Mouse (Mus musculus) neural tube, embryonic 10.5 days (tissue): ENCODE measurements at regions not wholly inside any gene's neighbourhood (a gene's known extent, or its start where the extent isn't known, plus 50 kb on each side); places are given as distances from the start of the nearest gene placed in this dataset.
A peak's percentile ranks its signal among the peaks of the same experiment; 100 is the strongest.

Experiments
- DNase-seq: peaks from one replicate; pipeline ENCODE4 v3.0.0-alpha.2; 2017; ENCODE audit warnings: low spot score; ENCODE audit errors: extremely low spot score

DNA sequence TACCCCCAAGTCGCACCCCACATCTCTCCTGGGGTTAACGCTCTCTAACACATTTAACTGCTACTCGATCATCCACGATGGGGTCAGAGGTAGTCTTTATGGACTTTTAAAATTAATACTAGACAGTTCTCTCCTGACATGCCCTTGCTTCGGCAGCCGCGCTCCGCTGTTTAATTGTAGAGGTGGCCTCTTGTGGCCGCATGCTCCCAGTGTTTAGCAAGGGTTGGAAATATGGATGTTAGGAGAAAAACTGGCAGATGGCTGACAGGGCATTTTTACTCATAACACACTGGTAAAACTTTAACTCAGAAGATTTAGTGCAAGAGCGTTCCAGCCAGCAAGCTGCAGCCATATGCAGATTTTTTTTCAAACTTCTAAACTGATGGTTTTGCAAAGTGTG lies 242.7 kb downstream of the Tshz3 start:
- DNase-seq: no peak

DNA sequence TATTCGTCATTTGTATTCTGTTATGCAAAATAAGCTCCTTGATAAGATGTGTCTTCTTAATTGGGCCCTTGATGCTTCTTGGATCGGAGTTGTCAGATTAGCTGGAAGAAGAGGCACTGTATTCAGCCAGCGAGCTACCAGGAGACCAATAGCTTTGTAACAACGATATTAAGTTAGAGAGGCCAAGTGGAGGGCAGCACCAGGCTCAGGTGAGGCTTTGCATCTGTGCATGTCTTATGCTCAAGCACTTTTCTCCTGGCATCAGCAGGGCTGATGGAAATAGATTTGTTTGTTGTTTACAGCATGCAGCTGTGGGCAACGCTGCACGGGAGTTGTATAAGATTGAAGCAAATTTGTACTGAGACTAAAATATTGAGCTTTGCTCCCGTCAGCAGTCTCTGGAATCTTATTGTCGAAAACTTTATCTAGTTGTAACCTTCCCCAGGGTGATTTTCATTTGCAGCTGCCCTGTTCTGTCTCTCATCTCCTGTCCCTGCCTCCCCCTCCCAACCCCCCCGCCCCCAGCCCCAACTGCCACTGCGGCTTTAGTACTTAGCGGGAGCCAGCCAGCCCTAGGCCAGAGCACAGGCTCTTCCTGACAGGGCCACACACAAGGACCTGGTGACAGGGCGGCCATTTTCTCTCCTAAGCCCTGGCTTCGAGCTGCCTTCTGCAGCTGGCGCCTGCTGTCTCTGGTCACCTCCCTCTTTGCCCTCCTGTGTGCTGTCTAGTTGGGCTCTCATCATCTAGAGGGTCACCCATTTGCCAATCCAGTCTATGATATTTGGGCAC lies 247.3 kb downstream of the Tshz3 start:
- DNase-seq: no peak

DNA sequence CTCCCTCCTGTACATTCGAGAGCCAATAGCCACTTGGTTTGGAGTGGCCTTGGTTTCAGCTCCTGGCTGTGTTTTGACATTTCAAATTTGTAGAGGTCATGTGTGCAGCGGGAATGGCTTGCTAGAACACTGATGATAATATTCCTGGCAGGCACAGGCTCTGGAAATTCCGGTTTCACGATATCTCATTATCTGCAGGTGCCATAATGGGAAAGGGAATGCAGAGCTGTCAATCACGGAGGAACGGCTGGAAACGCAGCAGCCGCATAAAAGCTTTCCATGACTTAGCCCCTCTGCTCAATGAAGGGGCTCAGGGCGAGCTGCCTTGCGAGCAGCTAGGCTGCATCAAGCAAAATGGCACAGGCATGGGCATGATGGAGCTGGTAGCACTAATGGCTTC lies 251.6 kb downstream of the Tshz3 start:
- DNase-seq: no peak

DNA sequence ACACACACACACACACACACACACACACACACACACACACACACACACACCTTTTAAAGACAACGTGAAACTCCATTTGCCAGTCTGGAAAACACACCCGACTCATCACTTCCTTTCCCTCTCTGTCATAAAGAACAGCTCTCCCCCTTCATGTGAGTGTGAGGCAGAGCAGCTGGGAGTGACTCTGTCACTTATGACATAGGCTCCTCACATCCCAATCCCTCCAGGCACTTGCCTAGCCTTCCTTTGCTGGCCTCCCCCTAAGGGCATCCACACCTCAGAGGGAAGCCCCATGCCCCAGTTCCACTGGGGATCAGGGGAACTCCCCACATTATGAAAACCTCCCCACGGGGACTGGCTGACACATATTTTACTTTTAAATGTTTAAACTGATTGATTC lies 257.5 kb downstream of the Tshz3 start:
- DNase-seq: no peak

DNA sequence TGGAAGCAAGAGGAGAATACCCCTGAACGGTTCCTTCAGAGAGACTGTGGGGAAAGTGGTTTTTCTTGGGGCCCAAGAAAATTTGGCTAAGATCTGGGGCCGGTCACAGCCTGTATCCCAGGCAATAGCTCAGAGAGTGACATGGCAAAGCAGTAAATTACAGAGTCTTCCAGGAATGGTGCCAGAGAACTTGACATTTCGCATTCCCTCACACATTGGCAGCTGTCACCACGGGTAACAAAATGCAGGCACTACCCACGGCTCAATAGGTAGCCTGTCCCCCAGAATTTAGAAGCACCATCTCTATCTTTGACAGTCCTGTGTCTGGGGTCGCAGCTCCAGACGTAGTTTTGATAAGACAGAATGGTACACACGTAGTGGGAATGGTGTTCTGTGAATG lies 260.3 kb downstream of the Tshz3 start:
- no peak for DNase-seq

DNA sequence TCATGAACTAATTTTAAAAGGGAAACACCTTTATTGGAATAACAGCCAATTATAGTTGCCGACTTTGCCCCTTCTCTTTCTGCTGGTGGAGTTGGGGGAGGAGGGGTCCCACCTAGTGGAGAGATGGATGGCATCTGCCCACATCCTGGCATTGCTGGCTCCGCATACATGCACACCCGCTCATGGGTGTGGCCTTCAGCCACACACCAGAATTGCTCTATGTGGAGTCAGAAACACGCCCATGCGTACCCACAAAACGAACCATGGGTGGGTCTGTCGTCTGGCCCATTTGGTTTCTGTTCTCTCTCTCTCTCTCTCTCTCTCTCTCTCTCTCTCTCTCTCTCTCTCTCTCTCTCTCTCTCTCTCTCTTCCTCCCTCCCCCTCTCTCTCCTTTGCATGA lies 273.9 kb downstream of the Tshz3 start:
- no peak for DNase-seq

DNA sequence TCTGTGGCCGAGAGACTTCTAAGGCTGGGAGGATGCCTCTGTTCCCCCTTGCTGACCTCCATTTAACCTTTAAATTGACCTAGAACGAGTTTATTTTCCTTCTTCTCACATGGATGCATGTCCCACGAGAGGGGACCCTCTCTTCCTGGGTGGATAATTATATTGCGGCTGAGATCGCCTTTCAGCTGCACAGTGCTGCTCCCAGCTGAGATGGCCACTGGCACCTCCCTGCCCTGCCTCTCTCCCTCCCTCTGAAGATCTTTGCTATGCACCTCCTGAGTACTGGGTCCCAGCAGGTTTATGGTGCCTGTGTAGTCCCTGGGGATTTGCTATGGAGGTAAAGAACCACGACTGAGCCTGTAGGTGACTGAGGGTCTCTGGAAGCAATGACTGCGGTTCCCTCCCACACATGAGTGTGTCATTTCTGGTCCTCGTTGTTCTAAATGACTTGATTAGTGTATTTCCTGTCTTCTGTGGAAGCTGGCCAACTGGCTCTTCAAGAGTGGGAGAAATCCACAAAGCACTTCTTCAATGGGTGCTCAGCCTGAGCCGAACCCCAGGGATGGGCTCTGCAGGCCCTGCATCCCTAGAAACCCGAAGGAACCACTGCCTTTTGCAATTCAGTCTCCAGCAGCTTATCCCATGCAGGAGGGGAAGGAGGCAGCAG lies 275.9 kb downstream of the Tshz3 start:
- peak; percentile 28 for DNase-seq

DNA sequence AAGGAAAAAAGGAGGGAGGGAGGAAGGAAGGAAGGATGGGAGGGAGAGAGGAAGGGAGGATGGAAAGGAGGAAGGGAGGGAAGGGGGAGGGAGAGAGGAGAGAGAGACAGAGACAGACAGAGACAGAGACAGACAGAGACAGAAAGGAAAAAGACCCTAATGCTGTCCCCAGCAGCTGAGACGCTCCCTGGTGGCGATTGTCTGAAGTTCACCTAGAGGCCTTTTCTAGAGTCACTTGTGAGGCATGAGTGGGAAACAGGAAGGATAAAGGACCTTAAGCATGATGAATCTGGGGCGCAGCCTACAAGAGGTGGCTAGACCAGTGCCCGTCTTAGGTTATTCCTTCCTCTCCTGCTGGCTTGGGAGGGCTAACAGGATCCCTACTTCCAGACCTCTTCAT lies 276.7 kb downstream of the Tshz3 start:
- DNase-seq: peak; percentile 56

DNA sequence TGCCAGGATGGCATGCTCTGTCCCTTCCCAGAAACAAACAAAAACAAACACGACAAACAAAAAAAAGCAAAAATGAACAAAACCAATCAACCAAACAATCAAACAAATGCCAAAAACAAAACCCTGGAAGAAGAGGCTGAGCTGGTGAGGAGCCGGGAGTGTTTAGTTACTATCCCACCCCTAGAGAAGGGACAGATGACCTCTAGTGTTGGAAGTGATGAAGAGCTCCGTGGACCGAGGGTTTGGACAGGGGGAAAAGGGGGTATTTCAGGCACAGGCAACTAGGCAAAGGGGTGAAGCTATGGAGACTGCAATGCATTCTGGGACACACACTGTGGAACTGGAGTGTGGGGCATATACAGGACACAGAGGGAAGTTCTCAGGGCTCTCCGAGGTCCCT lies 277.6 kb downstream of the Tshz3 start:
- peak; percentile 20 for DNase-seq

DNA sequence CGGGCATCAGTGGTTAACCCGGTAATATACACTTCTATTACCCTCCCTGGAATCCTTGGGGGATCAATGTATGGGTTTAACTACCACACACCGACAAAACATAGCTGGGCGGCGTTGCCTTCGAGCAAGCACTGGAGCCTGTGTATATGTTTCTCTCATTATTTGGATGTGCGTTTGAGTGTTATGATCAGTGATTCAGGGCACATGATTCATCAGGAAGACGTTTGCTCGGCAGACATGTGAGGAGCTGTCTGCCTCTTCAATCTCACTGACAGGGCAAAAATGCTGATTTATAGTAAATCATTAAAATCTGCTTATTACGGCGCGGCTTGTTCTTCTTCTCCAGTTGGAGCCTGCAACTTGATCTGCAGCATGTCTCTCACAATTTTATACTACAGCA lies 279.9 kb downstream of the Tshz3 start:
- DNase-seq: no peak

DNA sequence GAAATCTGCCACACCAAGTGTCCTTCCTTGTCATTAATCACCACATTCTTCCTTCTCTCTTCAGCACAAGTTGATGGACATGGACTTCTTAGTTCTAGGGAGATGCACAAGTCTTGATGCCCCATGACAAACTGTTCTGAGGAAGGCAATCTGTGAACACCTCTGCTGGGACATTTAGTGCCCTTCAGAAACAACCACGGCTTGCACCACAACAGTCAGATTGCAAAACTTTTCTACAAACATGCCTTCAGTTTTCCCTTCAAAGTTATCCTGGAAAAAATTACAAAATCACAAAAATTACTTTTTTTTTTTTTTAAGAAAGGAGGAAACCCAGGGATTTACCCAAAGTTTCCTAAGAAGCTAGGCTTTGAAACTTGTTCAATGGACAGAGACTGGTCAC lies 291.5 kb downstream of the Tshz3 start:
- no peak for DNase-seq

DNA sequence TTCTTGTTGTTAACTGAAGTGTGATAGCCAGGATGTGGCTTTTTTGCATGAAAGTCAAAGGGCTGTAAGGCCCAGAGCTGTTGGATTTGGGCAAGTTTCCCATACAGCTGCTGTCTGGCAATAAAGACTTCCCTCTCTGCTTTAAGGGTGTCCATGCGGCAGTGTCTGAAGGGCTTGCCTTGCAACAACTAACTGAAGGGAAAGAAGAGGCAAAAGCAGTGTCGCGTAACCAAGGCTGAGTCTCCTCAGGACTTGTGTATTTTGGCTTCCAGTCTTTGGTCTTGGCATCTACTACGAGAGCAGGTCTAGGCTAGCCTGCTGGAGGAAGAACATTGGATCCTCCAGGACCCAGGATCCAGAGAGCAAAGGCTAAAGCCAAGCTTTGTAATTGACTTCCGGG lies 306.7 kb downstream of the Tshz3 start:
- no peak for DNase-seq

DNA sequence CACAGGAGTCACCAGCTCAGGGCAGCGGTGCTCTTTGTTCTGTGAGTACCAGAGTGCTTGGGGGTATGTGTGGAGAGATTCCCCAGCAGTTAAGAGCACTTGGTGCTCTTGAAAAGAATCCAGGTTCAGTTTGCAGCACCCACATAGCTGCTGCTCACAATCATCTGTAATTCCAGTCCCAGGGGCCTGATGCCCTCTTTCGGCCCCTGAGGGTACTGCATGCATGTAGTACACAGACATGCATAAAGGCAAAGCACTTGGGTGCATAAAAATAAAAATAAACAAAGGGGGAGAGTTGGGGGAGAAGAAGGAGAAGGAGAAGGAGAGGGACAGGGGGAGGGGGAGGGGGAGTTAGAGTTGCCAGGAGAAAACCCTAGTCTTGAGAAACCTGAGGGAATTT lies 307.8 kb downstream of the Tshz3 start:
- no peak for DNase-seq

DNA sequence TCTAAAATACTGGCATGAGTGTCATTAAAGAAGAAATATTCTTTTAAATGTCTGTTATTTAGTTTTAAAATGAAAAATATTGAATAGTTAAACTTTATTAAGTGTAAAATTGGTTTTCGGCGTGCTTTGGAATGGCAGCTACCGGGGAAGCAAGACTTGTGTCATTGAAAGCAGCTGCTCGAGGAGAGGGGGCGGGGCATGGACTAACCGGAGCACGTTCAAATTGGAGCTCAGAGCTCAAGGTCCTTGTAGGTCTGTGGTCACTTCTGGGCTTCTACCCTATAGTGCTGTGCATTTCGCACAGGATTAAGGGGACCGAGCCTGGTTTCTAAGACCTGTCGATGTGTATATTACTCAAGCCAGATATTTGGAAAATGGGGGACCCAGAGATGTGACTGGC lies 309.0 kb downstream of the Tshz3 start:
- no peak for DNase-seq

DNA sequence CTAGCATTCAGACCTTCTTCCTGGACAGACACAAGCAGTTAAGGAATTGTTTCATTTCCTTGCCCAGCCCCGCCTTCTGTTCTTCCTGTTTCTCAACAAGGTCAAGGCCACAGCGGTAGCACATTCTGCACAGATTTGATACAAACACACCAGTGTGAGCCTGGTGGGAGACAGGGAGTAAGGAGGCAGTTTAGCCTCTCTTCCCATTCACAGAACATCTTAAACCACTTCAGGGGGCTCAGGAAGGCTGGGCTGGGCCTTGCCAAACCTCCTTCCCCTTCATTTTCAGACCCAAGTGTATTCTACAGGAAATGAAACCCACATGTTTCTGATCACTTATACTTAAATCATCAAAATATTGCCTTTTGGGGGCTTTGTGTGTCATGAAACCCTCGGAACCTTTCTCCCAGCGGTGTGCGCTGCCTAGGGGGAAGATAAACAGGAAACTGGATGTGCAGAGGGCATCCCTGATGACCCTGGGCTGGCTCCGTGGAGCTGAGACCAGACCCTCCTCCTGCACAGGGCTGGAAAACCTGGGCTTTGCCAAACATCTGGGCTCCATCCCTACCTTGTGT lies 313.3 kb downstream of the Tshz3 start:
- DNase-seq: peak; percentile 46

DNA sequence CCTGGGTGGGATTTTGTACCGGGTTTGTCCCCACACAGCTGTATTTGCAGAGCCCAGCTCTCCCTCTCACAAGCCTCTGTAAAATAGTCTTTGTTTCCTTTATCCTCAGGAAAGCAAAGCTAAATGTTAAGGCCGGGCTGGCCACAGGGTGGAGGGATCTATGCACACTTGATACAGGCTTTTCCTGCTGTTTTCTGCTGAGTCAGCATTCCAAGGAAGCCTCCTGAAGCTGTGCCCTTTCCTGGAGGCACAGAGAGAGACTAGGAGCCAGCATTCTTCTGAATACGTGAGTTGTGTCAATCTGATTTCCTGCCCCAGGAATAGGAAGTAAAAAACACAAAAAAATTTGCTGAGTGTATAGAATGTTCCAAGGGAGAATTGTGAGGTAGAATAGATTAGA lies 322.2 kb downstream of the Tshz3 start:
- no peak for DNase-seq

DNA sequence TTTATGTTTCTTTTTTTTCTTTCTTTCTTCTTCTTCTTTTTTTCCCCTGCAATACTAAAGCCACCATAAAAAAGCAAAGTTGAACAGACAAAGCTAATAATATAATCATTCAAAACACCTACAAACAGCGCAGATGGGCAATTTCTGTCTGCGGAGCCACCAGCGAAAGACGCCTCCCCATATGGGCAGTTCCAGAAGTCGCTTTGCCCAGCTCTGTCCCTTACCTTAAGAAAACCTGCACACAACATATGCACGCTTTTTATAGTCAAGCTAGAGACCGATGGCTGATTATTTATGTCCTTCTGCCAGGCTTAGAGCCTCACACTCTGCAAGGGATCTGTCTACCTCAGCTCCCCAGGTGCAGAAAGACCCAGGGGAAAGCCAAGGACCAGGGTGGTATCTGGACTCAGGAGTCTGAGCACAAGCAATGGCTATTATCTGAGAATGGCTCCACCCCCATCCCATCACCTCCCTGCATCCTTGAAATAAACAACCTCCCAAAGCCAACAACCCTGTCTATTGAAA lies 326.6 kb downstream of the Tshz3 start:
- DNase-seq: no peak

DNA sequence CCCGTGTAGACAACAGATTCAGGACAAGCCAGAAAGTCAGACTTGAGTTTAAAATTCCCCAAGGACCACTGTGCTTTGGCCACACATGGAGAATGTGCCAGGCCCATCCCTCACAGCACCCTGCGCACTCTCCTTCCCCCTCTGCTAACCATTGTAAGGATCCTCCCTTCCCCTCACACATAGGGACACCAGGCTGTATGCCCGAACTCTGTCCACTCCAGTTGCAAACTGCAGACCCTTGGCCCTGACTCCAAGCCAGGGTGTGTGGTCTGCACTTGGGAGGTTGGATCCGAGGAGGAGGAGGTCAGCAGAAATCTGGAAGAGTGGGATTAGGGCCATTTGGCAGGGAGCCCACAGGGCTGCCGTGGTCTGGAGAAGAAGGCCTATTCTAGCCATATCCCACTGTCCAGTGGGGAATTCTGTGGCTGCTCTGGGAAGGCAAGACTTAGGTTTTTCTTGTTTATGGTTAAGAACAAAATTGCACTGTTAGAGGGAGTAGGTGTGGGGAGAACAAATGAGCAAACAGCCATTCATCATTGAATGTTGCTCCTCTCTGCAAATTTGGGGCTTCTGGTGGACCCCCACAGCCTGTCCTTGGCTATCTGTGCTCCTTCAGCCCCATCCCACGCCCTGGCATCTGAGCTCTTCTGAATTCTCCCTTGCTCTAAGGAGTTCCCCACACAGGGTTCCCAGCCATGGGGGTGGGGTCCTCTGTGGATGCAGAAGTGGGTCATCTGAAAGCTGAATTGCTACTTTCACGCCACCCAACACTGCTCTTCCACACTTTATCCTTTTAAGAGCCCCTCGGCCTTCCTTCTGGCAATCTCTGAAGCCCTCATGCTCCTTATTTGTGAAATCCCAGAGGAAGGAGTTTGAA lies 366.9 kb downstream of the Tshz3 start:
- no peak for DNase-seq

DNA sequence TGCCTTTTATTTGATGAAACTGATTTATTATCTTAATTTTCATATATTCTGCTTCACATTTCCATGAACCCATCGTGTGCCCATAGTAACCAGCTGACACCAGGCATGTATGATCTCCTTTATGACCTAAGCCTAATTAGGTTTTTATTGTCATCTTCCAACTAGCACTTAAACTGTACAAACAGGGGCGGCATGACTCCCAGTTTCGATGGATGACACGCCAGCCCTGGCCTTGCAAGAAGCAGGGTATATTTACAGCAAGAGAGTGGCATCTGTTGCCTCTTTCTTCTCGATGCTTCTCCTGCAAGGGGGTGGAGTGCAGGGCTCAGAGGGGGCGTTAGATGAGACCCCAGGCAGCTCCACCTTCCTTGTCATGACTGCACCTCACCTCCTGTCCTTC lies 379.8 kb downstream of the Tshz3 start:
- DNase-seq: no peak

DNA sequence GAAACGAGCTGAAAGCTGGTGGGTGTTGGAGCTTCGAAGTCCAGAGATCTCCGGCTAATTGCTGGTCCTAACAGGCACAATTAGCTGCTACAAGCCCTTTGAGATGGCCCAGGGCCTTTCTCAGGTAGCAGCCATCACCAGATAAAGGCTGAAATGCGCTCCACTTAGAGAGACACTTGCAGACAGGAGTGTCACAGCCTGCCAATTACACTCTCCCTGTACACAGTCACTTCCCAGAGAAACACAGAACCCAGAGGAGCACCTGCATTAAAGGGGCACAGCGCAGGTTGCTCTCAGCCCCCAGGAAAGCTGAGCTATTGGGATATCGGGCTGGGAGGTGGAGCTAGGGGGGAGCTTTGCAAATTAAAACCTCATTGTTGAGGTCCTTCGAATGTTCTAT lies 380.2 kb downstream of the Tshz3 start:
- no peak for DNase-seq

DNA sequence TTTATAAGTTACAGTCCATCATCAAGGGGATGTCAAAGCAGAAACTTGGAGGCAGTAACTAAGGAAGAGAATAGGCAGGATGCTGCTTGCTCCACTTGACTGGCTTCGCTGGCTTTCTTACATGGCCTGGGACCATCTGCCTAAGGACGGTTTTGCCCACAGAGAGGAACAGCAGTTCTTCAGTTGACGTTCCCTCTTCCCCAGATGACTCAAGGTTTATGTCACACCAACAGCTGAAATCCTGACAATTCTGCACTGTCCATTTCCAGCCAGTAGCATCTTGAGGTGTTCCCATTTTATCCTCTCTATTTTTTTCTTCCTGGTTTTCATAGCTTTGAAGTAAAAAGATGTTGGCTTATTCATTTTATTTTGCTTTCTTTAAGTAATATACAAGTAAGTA lies 391.8 kb downstream of the Tshz3 start:
- no peak for DNase-seq

DNA sequence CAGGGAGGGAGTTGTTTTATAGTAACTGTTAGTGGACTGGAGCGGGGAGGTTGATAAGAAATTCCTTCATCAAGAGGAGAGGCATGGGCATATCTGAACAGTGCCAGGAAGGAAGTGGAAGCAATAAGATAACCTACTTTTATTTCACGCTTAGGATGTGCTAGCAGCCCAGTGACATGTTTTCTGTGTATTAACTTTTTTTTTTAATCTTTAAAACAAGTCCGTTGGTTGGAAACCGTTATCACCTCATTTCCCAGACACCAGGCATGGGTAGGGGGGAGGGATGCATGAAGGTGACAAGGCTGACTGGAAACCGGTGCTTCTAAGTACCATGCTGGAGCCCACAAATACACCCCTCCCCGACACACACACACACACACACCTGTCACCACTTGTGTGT lies 394.7 kb downstream of the Tshz3 start:
- DNase-seq: no peak
